Mouse (Mus musculus) neural tube, embryonic 15.5 days (tissue): ENCODE data around the gene Olfr571. TPM values are rescaled to one million over a fixed set of nuclear protein-coding genes. Genes with fewer than 3 reads are reported as not detected.

Experiments
- ATAC-seq: fragments of 200-750 bp; cut with Nextera tagmentation; 2 replicates; pipeline ENCODE4 v1.8.0; 2017; ENCODE audit warnings: mild to moderate bottlenecking, moderate TSS enrichment, moderate library complexity; ENCODE audit not compliant: low FRiP score
- H3K27ac ChIP-seq: fragments of 300-500 bp; sonication (generic); replicated peaks from 2 replicates; pipeline ENCODE4 v1.5.1; 2015; ENCODE audit warnings: mild to moderate bottlenecking, inconsistent platforms
- H3K27me3 ChIP-seq: fragments of 300-500 bp; sonication (generic); replicated peaks from 2 replicates; pipeline ENCODE4 v1.6.1; 2015; ENCODE audit warnings: inconsistent platforms
- H3K36me3 ChIP-seq: fragments of 300-500 bp; sonication (generic); 2 replicates; pipeline ENCODE4 v1.6.1; 2015; ENCODE audit warnings: inconsistent platforms
- H3K4me1 ChIP-seq: fragments of 300-500 bp; sonication (generic); 2 replicates; pipeline ENCODE4 v1.6.1; 2015; ENCODE audit warnings: inconsistent platforms
- H3K4me2 ChIP-seq: fragments of 300-500 bp; sonication (generic); 2 replicates; pipeline ENCODE4 v1.6.1; 2015; ENCODE audit warnings: inconsistent platforms, mild to moderate bottlenecking, moderate library complexity
- H3K4me3 ChIP-seq: fragments of 300-500 bp; sonication (generic); replicated peaks from 2 replicates; pipeline ENCODE4 v1.5.1; 2015; ENCODE audit warnings: mild to moderate bottlenecking, inconsistent platforms
- H3K9ac ChIP-seq: fragments of 300-500 bp; sonication (generic); replicated peaks from 2 replicates; pipeline ENCODE4 v1.6.1; 2015; ENCODE audit warnings: mild to moderate bottlenecking, inconsistent platforms
- H3K9me3 ChIP-seq: fragments of 300-500 bp; sonication (generic); replicated peaks from 2 replicates; pipeline ENCODE4 v1.6.1; 2016; ENCODE audit warnings: inconsistent platforms
- WGBS: fragments of 180-500 bp; shearing (Covaris S2); methylation state at CpG from one replicate; pipeline ENCODE4 v1.1.7; 2015; ENCODE audit warnings: mixed read lengths; 5-methylcytosine and 5-hydroxymethylcytosine counted together
- polyA plus RNA-seq: library from polyadenylated mRNA; unstranded; fragments of >200 nt; fragmentation: Nextera tagmentation; extraction: Ambion mirVana; gene quantifications from 2 replicates; pipeline ENCODE4 v1.2.1, GENCODE M21; 2015

The Olfr571 gene
- polyA plus RNA-seq, 1 experiment from 2014 or later = not detected

GRCm38 (mm10) chr7:102915261-102915660, 2.1 kb downstream of the Olfr571 start:
- H3K4me3 ChIP-seq = no peak overlapping the region
- no peaks in the 10 kb centered on the region for H3K36me3 ChIP-seq
- ATAC-seq = no peak

DNA sequence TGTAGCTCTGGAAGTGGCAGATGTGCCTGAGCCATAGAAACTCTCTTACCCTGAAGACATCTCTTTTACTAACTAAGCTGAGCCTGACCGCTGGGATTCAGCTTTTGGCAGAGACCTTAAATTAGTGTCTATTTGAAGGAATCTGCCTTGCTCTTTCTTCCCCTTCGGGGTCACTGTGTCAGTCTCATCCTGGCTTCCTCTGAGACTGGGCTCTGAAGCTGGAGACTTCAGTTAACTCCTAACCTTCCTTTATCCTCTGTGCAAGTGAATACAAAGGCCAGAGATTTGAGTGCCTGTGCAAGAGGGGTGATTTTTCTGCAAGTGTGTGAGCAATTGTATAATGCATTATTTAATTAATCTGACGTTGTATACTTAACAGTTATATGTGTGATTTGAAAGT, 26.6 kb downstream of the Olfr571 start, which contains the start of gene Olfr569:
Gene Olfr569 (minus strand): TSS at position 101 of the 400 bp plus-strand sequence.
- Histone ChIP-seq H3K27ac (no peak within 1 kb of the TSS), H3K36me3 (no peaks in the 10 kb centered on the region), H3K4me3 (no peak within 1 kb of the TSS), H3K9me3 (no peaks in the 10 kb centered on the region), H3K27me3 (no peaks in the 10 kb centered on the region), H3K4me2 (no peak within 1 kb of the TSS), H3K4me1 (no peaks in the 10 kb centered on the region), H3K9ac (no peak within 1 kb of the TSS)
- ATAC-seq = no peak
- WGBS = 69% methylated on average over 3 of the region's 3 CpGs

More at GRCm38 (mm10) chr7:102915261-102915660, 2.1 kb downstream of the Olfr571 start:
- no peak overlapping the region for H3K27ac ChIP-seq
- H3K4me1 ChIP-seq = no peaks in the 10 kb centered on the region
- H3K9me3 ChIP-seq = no peaks in the 10 kb centered on the region
- WGBS = 51% methylated on average over 1 of the region's 1 CpGs
- H3K4me2 ChIP-seq = no peak overlapping the region
- no peak overlapping the region for H3K9ac ChIP-seq
- no peaks in the 10 kb centered on the region for H3K27me3 ChIP-seq

- no peak within 1 kb of the TSS for H3K27ac ChIP-seq
- no peaks in the 10 kb centered on the region for H3K27me3 ChIP-seq
- H3K9me3 ChIP-seq = no peaks in the 10 kb centered on the region
- H3K4me1 ChIP-seq = no peaks in the 10 kb centered on the region
- no peak within 1 kb of the TSS for H3K9ac ChIP-seq
- H3K36me3 ChIP-seq = no peaks in the 10 kb centered on the region
- H3K4me2 ChIP-seq = no peak within 1 kb of the TSS
- no peak within 1 kb of the TSS for H3K4me3 ChIP-seq
- ATAC-seq = no peak
Observed at GRCm38 (mm10) chr7:102876822-102877221, 40.5 kb downstream of the Olfr571 start, which contains the start of gene Olfr568. TSS of gene Olfr568 (plus strand) at chr7:102877122.

GRCm38 (mm10) chr7:102858665-102859064, 58.7 kb downstream of the Olfr571 start, which contains the start of gene Olfr566:
TSS of gene Olfr566 (minus strand) at chr7:102858765.
- ATAC-seq = no peak
- no peaks in the 10 kb centered on the region for H3K36me3 ChIP-seq
- H3K4me3 ChIP-seq = no peak within 1 kb of the TSS
- no peaks in the 10 kb centered on the region for H3K4me1 ChIP-seq
- no peak within 1 kb of the TSS for H3K4me2 ChIP-seq
- 93% methylated on average over 1 of the region's 1 CpGs for WGBS
- no peak within 1 kb of the TSS for H3K9ac ChIP-seq
- no peaks in the 10 kb centered on the region for H3K27me3 ChIP-seq
- no peak within 1 kb of the TSS for H3K27ac ChIP-seq
- H3K9me3 ChIP-seq = no peaks in the 10 kb centered on the region

GRCm38 (mm10) chr7:102855807-102856206, 61.5 kb downstream of the Olfr571 start:
- Histone ChIP-seq H3K27ac (no peak overlapping the region), H3K9me3 (no peaks in the 10 kb centered on the region), H3K27me3 (no peaks in the 10 kb centered on the region), H3K9ac (no peak overlapping the region), H3K36me3 (no peaks in the 10 kb centered on the region), H3K4me1 (no peaks in the 10 kb centered on the region), H3K4me3 (no peak overlapping the region), H3K4me2 (no peak overlapping the region)
- ATAC-seq = no peak

Other genes starting within 250 kb of the Olfr571 start
- 7.0 and 10.4 TPM in 2 replicates for gene Trim68, start 230.2 kb downstream of the Olfr571 start, polyA plus RNA-seq
- gene Olfr557, start 221.6 kb downstream of the Olfr571 start, polyA plus RNA-seq = not detected in 2 replicates
- gene Olfr558, start 215.3 kb downstream of the Olfr571 start, polyA plus RNA-seq = 0.22 and 0.54 TPM in 2 replicates
- gene Olfr33, start 198.5 kb downstream of the Olfr571 start, polyA plus RNA-seq = not detected in 2 replicates
- not detected in 2 replicates for gene Olfr559, start 190.0 kb downstream of the Olfr571 start, polyA plus RNA-seq
- gene Olfr560, start 158.2 kb downstream of the Olfr571 start, polyA plus RNA-seq = not detected in 2 replicates
- gene Olfr78, start 158.1 kb downstream of the Olfr571 start, polyA plus RNA-seq = 0.06 TPM in 1 of 2 replicates, not detected in the other
- gene Olfr561, start 146.3 kb downstream of the Olfr571 start, polyA plus RNA-seq = not detected in 2 replicates
- not detected in 2 replicates for gene Olfr564, start 114.1 kb downstream of the Olfr571 start, polyA plus RNA-seq
- gene Olfr566, start 58.8 kb downstream of the Olfr571 start, polyA plus RNA-seq = not detected in 2 replicates
- not detected in 2 replicates for gene Olfr568, start 40.4 kb downstream of the Olfr571 start, polyA plus RNA-seq
- gene Olfr569, start 26.7 kb downstream of the Olfr571 start, polyA plus RNA-seq = not detected in 2 replicates
- gene Olfr570, start 23.0 kb downstream of the Olfr571 start, polyA plus RNA-seq = not detected in 2 replicates
- not detected in 2 replicates for gene Olfr572, start 6.9 kb upstream of the Olfr571 start, polyA plus RNA-seq
- gene Olfr573-ps1, start 25.0 kb upstream of the Olfr571 start, polyA plus RNA-seq = not detected in 2 replicates
- gene Olfr574, start 30.9 kb upstream of the Olfr571 start, polyA plus RNA-seq = not detected in 2 replicates
- gene Olfr575, start 41.2 kb upstream of the Olfr571 start, polyA plus RNA-seq = not detected in 2 replicates
- gene Olfr576, start 45.1 kb upstream of the Olfr571 start, polyA plus RNA-seq = not detected in 2 replicates
- gene Olfr577, start 58.4 kb upstream of the Olfr571 start, polyA plus RNA-seq = not detected in 2 replicates
- gene Olfr578, start 71.8 kb upstream of the Olfr571 start, polyA plus RNA-seq = not detected in 2 replicates
- not detected in 2 replicates for gene Olfr582, start 120.5 kb upstream of the Olfr571 start, polyA plus RNA-seq
- gene Olfr583, start 133.8 kb upstream of the Olfr571 start, polyA plus RNA-seq = not detected in 2 replicates
- gene Olfr584, start 164.3 kb upstream of the Olfr571 start, polyA plus RNA-seq = not detected in 2 replicates
- gene Olfr585, start 180.2 kb upstream of the Olfr571 start, polyA plus RNA-seq = not detected in 2 replicates
- gene Olfr586, start 208.1 kb upstream of the Olfr571 start, polyA plus RNA-seq = not detected in 2 replicates
- not detected in 2 replicates for gene Olfr588-ps1, start 223.3 kb upstream of the Olfr571 start, polyA plus RNA-seq
- not detected in 2 replicates for gene Olfr589, start 238.8 kb upstream of the Olfr571 start, polyA plus RNA-seq